Mouse (Mus musculus) liver, embryonic 11.5 days (tissue): ENCODE measurements around the gene 1700012B09Rik. TPM values are rescaled to one million over a fixed set of nuclear protein-coding genes. Genes with fewer than 3 reads are reported as not detected.

Source experiments
- ATAC-seq: fragments of 200-750 bp; cut with Nextera tagmentation; replicated peaks from 2 replicates; pipeline ENCODE4 v1.8.0; 2017; ENCODE audit warnings: moderate number of reproducible peaks, mild to moderate bottlenecking, moderate TSS enrichment, moderate library complexity; ENCODE audit not compliant: low FRiP score
- DNase-seq: peaks from one replicate; pipeline ENCODE4 v3.0.0-alpha.2; 2017; ENCODE audit warnings: low spot score
- H3K27ac ChIP-seq: fragments of 300-500 bp; sonication (generic); 2 replicates; pipeline ENCODE4 v1.5.1; 2014; ENCODE audit warnings: mild to moderate bottlenecking, low read depth, low read length, control low read depth
- H3K27me3 ChIP-seq: fragments of 300-500 bp; sonication (generic); replicated peaks from 2 replicates; pipeline ENCODE4 v1.6.1; 2014; ENCODE audit warnings: low read length, mixed read lengths; ENCODE audit not compliant: control insufficient read depth, insufficient read depth
- H3K36me3 ChIP-seq: fragments of 300-500 bp; sonication (generic); 2 replicates; pipeline ENCODE4 v1.6.1; 2014; ENCODE audit warnings: mild to moderate bottlenecking, low read length, moderate library complexity, mixed read lengths; ENCODE audit not compliant: control insufficient read depth, insufficient read depth
- H3K4me1 ChIP-seq: fragments of 300-500 bp; sonication (generic); replicated peaks from 2 replicates; pipeline ENCODE4 v1.6.1; 2014; ENCODE audit warnings: low read length, mixed read lengths; ENCODE audit not compliant: control insufficient read depth, insufficient read depth
- H3K4me2 ChIP-seq: fragments of 300-500 bp; sonication (generic); 2 replicates; pipeline ENCODE4 v1.6.1; 2014; ENCODE audit warnings: mild to moderate bottlenecking, control low read depth, moderate library complexity
- H3K4me3 ChIP-seq: fragments of 300-500 bp; sonication (generic); 2 replicates; pipeline ENCODE4 v1.5.1; 2014; ENCODE audit warnings: low read depth, low read length, control low read depth
- H3K9ac ChIP-seq: fragments of 300-500 bp; sonication (generic); 2 replicates; pipeline ENCODE4 v1.6.1; 2014; ENCODE audit warnings: low read depth, low read length, control low read depth
- H3K9me3 ChIP-seq: fragments of 300-500 bp; sonication (generic); 2 replicates; pipeline ENCODE4 v1.6.1; 2016; ENCODE audit warnings: low read length, inconsistent platforms, mixed read lengths; ENCODE audit not compliant: control insufficient read depth
- WGBS: fragments of 180-500 bp; shearing (Covaris S2); extraction: QIAGEN DNeasy Blood & Tissue Kit; methylation state at CpG from one replicate; pipeline ENCODE4 v1.1.7; 2014; 5-methylcytosine and 5-hydroxymethylcytosine counted together
- polyA plus RNA-seq: library from polyadenylated mRNA; unstranded; fragments of >200 nt; fragmentation: Nextera tagmentation; extraction: Ambion mirVana; gene quantifications from 2 replicates; pipeline ENCODE4 v1.2.1, GENCODE M21; 2014

1700012B09Rik gene
- polyA plus RNA-seq, 1 experiment from 2014 or later: not detected

DNA sequence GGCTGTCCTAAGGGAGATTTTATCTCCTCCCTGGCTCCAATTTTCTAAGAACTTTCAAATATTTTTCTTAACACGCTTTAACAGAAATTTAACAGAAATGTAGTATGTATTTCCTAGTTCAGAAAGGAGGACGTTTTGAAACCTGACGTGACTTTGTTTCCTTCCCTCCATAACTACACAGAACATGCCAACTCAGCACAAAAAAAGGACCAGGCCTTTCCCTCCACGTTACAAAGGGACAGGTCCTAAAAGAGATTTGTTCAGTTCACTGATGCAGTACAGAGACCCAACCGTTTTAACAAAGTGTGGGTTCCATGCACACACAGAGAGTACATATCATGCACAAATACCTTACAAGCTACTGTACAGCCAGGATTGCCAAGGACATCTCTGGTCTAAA lies 49.2 kb downstream of the 1700012B09Rik start:
- no peak overlapping the region for H3K4me2 ChIP-seq
- DNase-seq: no peak
- H3K4me1 ChIP-seq: no peaks in the 10 kb centered on the region
- no peaks in the 10 kb centered on the region for H3K36me3 ChIP-seq
- H3K4me3 ChIP-seq: no peak overlapping the region
- WGBS: 64% methylated on average over 5 of the region's 5 CpGs
- no peaks in the 10 kb centered on the region for H3K9me3 ChIP-seq
- H3K9ac ChIP-seq: no peak overlapping the region
- no peak overlapping the region for H3K27ac ChIP-seq
- H3K27me3 ChIP-seq: no peaks in the 10 kb centered on the region
- no peak for ATAC-seq

GRCm38 (mm10) chr9:14720384-14720783 lies 50.4 kb downstream of the 1700012B09Rik start:
- Histone ChIP-seq H3K4me3 (no peak overlapping the region), H3K36me3 (no peaks in the 10 kb centered on the region), H3K4me1 (no peaks in the 10 kb centered on the region), H3K27ac (no peak overlapping the region), H3K4me2 (no peak overlapping the region), H3K9ac (no peak overlapping the region), H3K9me3 (no peaks in the 10 kb centered on the region), H3K27me3 (no peaks in the 10 kb centered on the region)
- DNase-seq (no peak), ATAC-seq (no peak)
- WGBS: 79% methylated on average over 2 of the region's 2 CpGs

GRCm38 (mm10) chr9:14718332-14718691 lies 52.5 kb downstream of the 1700012B09Rik start:
- ATAC-seq (no peak), DNase-seq (no peak)
- H3K27ac ChIP-seq: no peak overlapping the region
- no peak overlapping the region for H3K9ac ChIP-seq
- H3K4me3 ChIP-seq: no peak overlapping the region
- H3K36me3 ChIP-seq: no peaks in the 10 kb centered on the region
- no peaks in the 10 kb centered on the region for H3K4me1 ChIP-seq
- H3K9me3 ChIP-seq: no peaks in the 10 kb centered on the region
- no peaks in the 10 kb centered on the region for H3K27me3 ChIP-seq
- no peak overlapping the region for H3K4me2 ChIP-seq

- Histone ChIP-seq H3K4me1 (no peaks in the 10 kb centered on the region), H3K4me3 (no peak overlapping the region), H3K9me3 (no peaks in the 10 kb centered on the region), H3K27ac (no peak overlapping the region), H3K4me2 (no peak overlapping the region), H3K27me3 (no peaks in the 10 kb centered on the region), H3K36me3 (no peaks in the 10 kb centered on the region), H3K9ac (no peak overlapping the region)
- no peak for ATAC-seq
- 47% methylated on average over 14 of the region's 14 CpGs for WGBS
- DNase-seq: no peak
Observed at GRCm38 (mm10) chr9:14717689-14718331, 53.0 kb downstream of the 1700012B09Rik start.

GRCm38 (mm10) chr9:14715258-14715657 lies 55.6 kb downstream of the 1700012B09Rik start:
- WGBS: 91% methylated on average over 15 of the region's 15 CpGs
- Histone ChIP-seq H3K27ac (no peak overlapping the region), H3K4me1 (no peaks in the 10 kb centered on the region), H3K4me2 (no peak overlapping the region), H3K36me3 (no peaks in the 10 kb centered on the region), H3K4me3 (no peak overlapping the region), H3K9me3 (no peaks in the 10 kb centered on the region), H3K9ac (no peak overlapping the region), H3K27me3 (no peaks in the 10 kb centered on the region)
- DNase-seq (no peak), ATAC-seq (no peak)

- Histone ChIP-seq H3K9me3 (no peaks in the 10 kb centered on the region), H3K27me3 (no peaks in the 10 kb centered on the region), H3K4me1 (no peaks in the 10 kb centered on the region), H3K9ac (no peak overlapping the region), H3K4me3 (no peak overlapping the region), H3K27ac (no peak overlapping the region), H3K36me3 (no peaks in the 10 kb centered on the region), H3K4me2 (no peak overlapping the region)
- 77% methylated on average over 3 of the region's 3 CpGs for WGBS
- no peak for ATAC-seq
- DNase-seq: no peak
Observed at GRCm38 (mm10) chr9:14710910-14711309, 59.9 kb downstream of the 1700012B09Rik start.

Other genes with a start within 250 kb of the 1700012B09Rik start
- gene Amotl1, start 126.0 kb downstream of the 1700012B09Rik start, polyA plus RNA-seq: 8.5 and 9.5 TPM in 2 replicates
- 0.10 and 0.19 TPM in 2 replicates for gene Piwil4, start 30.3 kb downstream of the 1700012B09Rik start, polyA plus RNA-seq
- gene Fut4, start 18.6 kb downstream of the 1700012B09Rik start, polyA plus RNA-seq: 1.7 and 1.9 TPM in 2 replicates
- gene Mre11a, start 13.6 kb upstream of the 1700012B09Rik start, polyA plus RNA-seq: 33.5 and 41.9 TPM in 2 replicates
- gene Ankrd49, start 13.8 kb upstream of the 1700012B09Rik start, polyA plus RNA-seq: 65.1 and 67.8 TPM in 2 replicates
- not detected in 2 replicates for gene Gpr83, start 89.2 kb upstream of the 1700012B09Rik start, polyA plus RNA-seq
- not detected in 2 replicates for gene Izumo1r, start 132.9 kb upstream of the 1700012B09Rik start, polyA plus RNA-seq